Mouse (Mus musculus) lung, adult 2 months (tissue): ENCODE results near the gene Rpl41.

Experiments
- CTCF ChIP-seq: fragments of 200-500 bp; IDR thresholded peaks from 2 replicates; pipeline ENCODE4 v1.5.1; 2011; ENCODE audit warnings: mild to moderate bottlenecking, low read length, control low read depth; ENCODE audit not compliant: insufficient read depth
- POLR2A ChIP-seq: fragments of 200-500 bp; IDR thresholded peaks from 2 replicates; pipeline ENCODE4 v1.6.1; 2011; ENCODE audit warnings: low read depth, mild to moderate bottlenecking, control low read depth, low read length, borderline replicate concordance; ENCODE audit errors: extremely low read depth

DNA sequence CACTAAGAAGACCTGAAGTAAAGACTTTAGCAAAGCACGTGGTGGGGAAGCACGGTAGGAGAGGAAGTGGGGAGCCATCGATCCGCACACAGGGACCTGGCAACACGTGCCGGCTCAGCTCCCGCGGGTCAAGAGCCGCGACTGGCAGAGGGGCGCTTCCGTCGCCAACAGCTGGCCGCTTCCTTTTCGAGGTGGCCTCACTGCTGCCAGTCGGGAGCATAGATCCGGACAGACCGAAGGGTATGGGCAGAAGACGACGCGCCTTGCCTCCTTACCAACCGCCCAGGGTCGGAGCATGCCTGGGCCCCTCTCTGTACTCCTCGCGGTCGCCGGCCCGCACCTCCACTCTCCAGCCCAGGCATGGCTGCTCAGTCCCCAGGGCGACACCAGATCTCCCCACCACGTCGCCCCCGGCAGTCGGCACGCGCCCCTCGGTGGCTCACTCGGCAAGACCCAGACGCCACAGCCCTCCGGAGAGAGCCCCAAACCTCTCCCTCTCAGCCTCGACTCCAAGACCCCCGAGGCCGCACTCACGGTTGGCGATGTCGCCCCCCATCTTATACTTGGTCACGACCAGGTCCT lies 16.2 kb upstream of the Rpl41 start:
- TF ChIP-seq POLR2A (no peak), CTCF (no peak)
